Mouse (Mus musculus): Measurements from ENCODE around the gene Gm45785.
"Not testable (repeated sequence)": the region's sequence is repeated elsewhere in the genome, so short reads cannot be mapped to it uniquely, and the experiment has no call there.

Gene Gm45785

DNA sequence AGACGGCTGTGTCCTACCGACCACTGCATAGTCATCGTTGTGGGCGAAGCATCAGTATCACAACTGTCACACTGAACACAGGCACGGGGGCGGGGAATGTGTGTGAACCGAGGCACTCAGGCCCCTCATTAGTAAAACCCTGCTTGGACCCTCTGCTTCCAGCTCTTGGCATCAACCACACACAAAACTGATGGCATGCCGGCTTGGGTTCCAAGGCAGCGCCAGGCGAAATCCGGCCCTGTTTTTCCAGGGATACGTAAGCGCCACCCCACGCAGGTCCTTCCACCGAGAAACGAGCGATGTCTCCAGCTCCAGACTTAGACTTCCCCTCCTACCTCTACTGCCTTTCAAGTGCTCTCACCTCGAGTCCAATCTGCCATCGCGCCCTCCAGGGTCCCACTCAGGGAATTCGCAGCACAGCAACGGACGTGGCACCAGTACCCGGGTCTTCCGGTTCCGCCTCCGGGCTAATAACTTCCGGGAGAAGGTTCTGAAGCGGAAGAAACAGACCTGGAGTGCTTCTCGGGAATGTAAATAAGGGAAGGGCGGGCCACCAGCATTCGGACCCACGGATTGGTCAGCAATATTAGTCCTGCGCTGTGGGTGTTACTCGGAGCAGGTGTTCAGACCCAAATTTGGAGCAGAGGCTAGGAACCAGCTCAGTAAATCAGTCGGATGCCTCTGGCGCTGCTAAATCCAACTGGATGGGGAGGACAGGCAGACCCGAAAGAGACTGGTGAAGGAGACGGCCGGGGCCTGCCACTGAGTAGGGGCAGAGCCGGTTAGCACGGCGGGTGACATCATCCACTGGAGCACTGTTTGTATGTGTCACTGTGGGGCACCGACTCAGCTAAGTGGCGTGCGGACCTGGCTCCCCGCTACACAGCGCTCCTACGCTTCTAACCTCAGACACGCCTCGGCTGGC lies at the start of gene Gm45785:
Gene Gm45785 (minus strand): TSS at position 472 of the 925 bp plus-strand sequence.
- peak; percentile 75 for DNase-seq (ENCODE audit: low spot score)

DNA sequence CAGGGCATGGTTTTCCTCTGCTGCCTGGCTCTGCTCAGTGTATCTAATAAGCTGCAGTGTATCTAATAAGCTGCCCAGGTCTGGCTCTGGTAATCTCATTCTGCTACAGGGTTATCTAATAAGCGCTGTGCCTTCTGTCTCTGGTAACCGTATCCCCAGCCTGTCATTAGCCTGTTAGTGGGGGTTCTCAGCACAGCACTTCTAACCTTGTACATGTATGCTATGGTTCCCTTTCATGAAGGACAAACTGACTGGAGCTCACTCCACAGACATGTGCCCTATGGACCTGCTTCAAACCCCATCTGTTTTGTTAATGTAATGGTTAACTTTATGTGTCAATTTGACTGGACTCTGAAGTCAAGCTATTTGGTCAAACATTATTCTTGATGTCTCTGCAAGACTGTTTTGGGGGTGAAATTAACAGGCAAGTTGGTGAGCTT lies 49.5 kb upstream of the Gm45785 start:
- DNase-seq (ENCODE audit: low spot score): no peak

DNA sequence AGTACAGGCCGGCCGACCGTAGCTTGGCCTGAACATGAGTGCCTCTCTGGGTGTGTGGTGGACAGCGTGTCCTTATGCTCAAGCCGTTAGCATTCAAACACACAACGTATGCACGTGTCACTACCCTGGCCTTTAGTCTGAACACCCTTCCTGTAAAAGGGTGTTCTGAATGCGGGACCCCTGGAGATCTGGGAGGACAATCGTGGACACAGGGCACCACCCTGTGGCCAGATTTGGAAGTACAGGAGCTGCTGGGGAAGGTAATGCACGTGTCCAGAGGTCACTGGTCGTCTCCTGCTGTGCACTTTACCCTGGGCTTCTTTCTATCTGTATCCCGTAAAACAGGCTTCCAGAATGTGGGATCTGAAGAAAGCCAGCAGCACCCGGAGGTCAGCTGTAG lies 47.1 kb upstream of the Gm45785 start:
- peak; percentile 60 for DNase-seq (ENCODE audit: low spot score)

DNA sequence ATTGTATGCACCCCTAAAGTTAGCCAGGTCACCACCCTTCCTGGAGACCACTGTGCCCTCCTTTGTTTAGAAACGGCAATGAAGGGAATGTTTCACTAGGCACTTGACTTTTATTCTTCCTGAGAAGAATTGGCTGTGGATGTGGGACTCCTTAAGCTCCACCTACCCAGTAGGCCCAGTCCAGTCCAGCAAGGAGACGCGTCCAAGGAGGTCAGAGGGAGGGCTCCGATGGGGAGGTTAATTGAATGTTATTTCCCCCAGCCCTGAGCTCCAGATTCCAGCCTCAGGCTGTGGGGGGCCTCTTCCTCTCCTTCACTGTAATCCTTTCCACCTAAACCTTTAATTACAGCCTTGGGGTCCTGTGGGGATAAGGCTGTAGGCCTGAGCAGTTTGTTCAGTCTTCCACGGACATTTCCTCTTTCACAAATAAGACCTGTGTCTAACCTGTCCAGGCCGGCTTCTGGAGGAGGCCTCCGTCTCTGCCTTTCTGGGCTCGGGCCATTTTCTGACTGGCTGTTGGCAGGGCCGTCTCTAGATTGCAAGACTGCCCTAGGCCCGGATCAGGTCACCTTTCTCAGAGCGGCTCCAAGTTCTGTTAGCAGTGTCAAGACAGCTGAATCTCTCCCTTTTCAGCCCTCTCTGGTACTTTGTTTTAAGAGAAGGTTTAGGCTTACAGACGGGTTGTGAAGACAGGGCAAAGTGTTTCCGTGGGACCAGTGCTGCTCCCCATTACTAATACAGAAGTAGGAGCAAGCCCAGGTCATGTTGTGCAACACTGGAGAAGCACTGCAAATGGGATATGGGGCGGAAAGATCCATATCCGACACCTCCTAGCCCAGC lies 46.1 kb upstream of the Gm45785 start:
- no peak for DNase-seq (ENCODE audit: low spot score)

DNA sequence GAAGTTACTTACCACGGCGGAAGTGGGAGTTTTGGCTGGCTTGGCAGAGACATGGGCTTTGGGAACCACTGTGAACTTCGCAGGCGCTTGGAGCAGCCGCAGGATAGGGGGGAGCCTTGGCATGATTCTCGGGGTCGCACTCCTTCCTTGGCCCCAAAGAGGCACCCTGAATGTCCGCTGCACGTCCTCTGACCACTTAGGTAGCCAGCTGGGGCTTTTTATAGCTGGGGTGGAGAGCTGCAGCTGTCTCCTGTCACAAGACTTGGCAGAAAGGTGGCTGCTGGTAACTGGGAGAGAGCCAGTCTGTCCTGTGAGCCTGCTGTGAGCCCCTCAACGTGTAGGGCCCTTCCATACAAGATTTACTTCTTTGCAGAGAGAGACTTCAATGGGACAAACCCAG lies 44.1 kb upstream of the Gm45785 start, which contains the start of gene Cox8b:
Gene Cox8b (minus strand): TSS at position 227 of the 400 bp plus-strand sequence.
- DNase-seq (ENCODE audit: low spot score): no peak

DNA sequence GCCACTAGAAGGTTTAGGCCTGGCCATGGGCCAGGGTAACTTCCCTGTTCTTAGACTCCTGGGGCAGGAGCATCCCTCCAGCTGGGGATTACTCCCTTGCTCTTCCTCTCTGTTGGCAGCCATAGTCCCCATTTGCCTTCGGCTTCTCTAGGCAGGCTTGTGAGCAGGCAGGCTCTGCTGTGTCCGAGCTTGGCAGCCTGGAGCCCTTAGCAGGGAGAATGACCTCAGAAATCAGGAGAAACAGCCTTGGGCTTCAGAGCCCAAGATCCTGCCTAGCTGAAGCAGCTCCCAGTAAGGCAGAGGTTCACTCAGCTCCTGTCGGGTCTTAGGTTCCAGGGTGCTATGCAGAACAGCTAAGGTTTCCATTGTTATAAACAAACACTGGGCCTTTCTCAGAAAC lies 43.0 kb upstream of the Gm45785 start:
- no peak for DNase-seq (ENCODE audit: low spot score)

DNA sequence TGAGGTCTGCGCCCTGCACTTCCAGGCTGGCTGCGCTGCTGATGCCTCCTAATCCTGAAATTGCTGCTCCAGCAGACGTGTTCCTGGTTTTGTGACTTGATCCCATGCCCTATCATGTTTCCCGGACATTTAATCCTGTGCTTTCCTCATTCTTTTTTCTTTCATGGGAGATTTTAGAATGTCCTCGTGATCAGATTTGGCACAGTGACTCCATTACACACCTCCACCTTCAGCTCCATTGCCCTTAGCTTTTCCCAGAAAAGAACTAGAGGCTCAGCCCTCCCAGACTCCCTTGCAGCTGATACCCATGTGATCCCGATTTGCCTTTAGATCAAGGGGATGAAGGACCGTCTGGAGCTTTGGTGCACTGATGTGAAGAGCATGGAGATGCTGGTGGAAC lies 41.7 kb upstream of the Gm45785 start:
- DNase-seq (ENCODE audit: low spot score): no peak

DNA sequence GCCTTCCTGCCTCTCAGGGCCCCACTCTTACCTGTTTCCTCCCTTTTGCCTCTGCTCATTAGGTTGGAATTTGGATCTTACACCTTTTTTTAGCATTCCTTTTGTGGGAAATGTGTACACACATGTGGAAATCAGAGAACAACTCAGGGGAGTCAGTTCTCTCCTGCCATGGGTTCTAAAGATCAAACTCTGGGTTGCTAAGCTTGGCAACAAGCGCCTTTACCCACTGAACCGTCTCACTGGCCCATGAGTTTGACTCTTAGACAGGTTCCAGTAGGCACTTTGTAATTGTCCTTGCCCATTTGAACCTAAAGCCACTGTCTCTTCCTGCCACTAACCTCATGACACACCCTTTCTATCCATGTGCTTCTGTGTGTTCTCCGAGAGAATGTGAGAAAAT lies 38.5 kb upstream of the Gm45785 start:
- no peak for DNase-seq (ENCODE audit: low spot score)

DNA sequence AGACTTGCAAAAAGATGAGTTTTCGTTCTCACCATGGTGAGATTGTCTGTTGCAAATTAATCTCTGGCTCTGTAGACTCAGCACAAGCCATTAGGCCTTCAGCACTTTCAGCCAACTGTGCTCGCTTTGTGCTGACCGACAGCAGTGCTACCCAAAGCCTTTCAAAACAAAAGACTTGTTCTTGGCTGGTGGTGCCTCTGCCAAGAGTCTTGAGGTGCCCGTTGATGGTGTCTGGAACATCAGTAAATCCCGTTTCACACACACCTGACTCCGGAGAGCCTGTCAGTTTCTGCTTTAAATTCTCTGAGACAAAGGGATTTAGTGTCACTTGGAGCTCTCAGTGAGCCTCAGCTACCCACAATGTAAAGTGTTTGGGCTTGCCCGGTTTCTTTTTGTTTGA lies 37.9 kb upstream of the Gm45785 start:
- DNase-seq (ENCODE audit: low spot score): no peak

DNA sequence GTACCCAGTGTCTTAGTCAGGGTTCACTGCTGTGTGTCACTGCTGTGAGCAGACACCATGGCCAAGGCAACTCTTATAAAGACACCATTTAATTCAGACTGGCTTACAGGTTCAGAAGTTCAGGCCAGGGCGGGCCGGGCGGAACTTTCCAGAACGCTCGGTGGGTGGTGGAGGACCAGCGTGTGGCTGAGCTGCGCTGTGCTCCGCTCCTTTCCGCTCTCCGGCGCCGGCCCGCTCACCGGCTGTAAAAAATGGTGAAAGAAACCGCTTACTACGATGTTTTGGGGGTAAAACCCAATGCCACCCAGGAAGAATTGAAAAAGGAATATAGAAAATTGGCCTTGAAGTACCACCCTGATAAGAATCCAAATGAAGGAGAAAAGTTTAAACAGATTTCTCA lies 34.5 kb upstream of the Gm45785 start:
- DNase-seq (ENCODE audit: low spot score): not testable (repeated sequence)

DNA sequence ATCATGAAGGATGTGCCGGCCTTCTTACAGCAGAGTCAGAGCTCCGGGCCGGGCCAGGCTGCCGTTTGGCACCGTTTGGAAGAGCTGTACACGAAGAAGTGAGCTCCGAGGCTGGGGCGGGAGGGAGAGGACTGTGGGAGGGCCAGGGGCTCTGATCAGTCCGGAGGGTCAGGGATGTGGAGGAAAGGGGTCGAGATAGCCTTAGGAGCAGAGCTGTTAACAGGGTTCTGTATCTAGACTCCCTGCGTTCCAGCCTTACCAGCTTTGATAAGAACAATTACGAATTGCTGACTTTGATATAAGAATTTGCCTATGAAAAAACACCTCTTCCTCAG lies 26.3 kb upstream of the Gm45785 start:
- DNase-seq (ENCODE audit: low spot score): no peak

DNA sequence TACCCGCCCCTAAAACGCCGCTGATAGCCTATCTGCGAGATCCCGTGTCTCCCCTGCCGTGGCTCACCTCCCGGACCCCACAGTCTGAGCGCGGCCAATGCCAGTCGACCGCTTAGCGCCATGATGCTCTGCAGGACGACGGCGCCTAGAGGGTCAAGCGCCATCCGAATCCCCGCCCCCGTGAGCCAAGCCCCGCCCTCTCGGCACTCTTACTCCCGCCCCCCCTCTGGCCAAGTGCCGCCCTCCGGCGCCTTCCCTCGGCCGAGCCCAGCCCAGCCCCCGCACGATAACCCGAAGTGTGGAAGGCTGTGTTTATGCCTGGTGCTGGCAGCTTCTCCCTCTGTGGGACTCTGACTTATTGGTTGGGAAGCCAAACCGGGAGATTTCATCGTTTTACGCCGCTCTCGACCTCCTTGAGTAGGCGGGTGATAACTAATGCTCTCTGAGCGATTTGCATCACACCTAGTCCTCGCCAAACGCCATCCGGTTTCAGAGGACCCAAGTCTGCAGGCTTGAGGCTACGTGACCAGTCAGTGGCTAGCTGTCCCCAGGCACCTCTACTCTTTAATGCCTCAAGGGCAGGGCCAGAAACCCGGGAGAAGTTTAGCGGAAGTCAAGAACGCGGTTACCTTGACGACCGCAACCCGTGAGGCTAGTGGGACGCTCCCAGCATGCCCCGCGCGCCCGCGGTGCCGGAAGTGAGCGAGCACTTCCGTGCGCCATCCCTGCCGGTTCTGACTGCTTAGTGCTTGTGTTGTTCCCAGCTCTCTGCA lies 25.8 kb upstream of the Gm45785 start, which contains the start of the genes Psmd13 and Sirt3:
Gene Psmd13 (plus strand): TSS at position 273 of the 773 bp plus-strand sequence.
Gene Sirt3 (minus strand): TSS at position 614 of the 773 bp plus-strand sequence.
- DNase-seq (ENCODE audit: low spot score): peak; percentile 91

DNA sequence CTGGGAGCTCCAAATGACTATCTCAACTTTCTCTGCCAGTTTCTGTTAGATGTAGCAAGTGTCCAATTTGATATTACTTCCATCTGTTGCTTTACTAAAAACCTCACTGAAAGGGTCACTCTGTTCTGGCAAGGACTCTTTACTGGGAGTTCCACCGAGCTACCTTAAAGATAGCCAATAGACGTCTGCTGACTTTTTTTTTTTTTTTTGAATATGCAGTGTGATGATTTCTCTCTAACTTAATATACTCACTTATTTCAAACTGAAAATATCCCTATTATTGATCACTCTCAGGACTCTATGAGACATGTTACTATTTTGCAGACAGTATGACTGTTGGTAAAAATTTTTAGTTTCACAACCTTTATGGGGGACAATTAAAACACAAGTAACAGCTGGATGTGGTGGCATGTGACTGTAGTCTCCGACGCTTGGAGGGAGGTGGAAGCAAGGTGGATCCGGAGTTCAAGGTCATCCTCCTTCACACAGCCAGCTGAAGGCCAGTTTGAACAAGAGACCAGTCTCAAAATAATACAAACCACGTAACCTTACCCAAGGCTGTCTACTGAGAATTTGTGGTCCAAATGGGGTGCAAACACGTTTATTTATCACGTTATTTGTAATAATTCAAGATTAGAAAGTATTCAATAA lies 24.9 kb upstream of the Gm45785 start:
- DNase-seq (ENCODE audit: low spot score): no peak

DNA sequence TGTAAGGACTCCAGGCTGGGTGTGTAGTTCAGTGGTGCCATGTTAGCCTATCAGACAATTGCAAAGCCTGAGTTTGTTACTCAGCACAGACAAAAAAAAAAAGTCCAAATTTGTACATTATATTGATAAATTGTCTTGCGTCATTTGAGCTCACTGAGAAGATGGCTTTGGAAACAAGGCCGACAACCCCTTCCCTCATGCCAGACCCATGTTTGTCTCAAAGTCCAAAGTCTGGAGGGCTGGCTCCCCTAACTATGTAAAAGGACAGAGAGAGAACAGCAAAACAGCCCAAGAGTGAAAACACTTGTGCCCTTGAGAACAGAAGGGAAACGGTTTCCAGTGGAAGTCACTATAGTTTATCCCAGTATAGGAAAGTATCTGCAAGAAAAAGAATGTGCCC lies 24.3 kb upstream of the Gm45785 start:
- DNase-seq (ENCODE audit: low spot score): no peak

DNA sequence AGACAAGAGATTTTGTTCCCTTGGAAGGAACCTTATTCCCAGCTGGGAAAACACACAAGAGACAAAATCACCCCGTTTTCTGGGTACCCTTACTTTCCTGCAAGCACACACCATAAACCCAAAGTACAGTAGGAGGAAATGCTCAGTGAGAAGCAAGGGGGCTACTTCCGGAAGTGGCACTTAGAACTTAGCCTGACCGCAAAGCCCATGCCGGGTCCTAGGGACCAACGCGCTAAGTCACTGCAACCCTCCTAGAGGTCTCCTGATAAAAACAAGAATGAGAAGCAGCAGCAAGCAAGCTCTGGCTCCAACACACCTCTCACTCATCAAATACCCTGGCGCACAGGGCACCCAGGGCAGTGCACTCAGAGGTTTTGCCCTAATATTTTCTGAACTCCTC lies 23.2 kb upstream of the Gm45785 start:
- DNase-seq (ENCODE audit: low spot score): no peak

DNA sequence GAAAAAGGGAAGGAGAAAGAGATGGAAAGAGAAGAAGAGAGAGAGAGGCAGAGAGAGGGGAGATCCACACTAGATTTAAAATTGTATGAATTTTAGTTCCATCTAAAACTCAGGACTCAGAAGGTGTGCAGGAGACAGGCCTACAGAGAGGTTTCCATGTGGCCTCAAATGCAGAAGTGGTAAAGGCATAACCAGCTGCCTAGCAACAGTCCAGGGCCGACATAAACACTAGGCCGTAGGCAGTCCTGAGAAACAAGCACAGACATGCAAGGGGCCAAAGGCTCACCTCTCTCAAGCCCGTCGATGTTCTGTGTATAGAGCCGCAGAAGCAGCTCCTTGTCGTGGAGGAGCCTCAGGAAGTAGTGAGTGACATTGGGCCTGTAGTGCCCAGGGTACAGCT lies 21.2 kb upstream of the Gm45785 start:
- no peak for DNase-seq (ENCODE audit: low spot score)

DNA sequence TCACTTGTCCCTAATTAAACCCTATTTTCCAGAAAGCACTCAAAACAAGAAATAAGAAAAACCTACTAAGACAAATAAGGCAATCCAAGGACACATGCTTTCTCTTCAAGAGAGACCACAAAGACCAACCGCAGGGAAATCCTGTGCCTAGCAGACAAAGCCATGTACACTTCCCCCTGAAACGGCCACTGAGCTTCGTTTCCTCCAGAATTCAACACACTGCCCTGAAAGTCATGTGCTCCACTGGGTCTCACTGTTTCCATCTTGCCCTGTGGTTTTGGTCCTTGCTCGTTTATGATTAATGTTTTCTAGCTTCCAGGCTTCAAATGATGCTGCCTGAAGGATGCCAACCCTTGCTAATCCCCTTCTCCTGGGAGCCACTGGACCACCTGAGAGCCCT lies 18.1 kb upstream of the Gm45785 start:
- DNase-seq (ENCODE audit: low spot score): no peak

DNA sequence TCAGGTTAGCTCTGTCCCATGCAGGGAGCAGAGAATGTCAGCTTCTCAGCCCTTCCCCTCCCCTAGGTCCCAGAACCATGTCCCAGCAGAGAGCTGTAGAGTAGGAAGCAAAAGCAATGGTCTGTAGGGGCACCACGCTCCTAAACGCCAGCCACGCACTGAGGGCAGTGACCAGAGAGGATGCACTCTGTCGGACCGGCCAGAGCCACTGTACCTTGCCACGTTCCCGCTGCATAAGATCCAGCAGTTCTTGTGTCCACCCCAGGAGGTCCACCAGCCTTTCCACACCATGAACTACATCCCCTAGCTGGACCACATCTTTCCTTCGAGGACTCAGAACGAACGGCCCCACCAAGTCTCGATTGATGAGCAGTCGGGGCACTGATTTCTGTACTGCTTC lies 8.6 kb upstream of the Gm45785 start:
- no peak for DNase-seq (ENCODE audit: low spot score)

DNA sequence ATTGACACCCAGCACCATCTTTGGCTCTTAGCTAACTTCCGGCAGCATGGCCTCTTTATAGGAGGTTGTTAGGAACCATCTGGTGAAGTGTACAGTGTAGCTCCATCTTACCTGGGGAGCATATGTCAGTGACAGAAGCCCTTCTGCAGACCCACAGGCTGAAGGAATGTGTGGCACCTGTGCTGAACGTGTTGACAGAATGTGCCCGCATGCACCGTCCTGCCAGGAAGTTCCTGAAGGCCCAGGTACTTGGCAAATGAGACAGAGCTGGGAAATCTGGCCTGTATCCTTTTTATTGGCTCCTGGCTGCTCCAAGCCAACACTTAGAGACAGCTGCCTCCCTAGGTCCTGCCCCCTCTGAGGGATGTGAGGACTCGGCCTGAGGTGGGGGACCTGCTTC lies 4.6 kb upstream of the Gm45785 start:
- DNase-seq (ENCODE audit: low spot score): no peak

DNA sequence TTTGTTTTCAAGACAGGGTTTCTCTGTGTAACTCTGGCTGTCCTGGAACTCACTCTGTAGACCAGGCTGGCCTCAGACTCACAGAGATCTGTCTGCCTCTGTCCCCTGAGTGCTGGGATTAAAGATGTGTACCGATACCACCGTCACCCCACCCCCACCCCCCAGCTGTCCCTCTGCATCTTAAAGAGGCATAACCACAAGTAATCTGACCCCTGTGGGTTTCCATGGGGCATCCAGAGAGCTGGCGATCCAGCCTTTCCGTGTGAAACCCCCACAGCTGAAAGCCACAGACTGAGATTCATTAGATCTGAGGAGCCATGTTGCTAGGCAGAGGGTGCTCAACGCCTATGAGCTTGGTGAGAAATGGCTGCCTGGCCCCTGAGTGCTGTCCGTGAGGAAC lies 3.9 kb upstream of the Gm45785 start:
- DNase-seq (ENCODE audit: low spot score): no peak

DNA sequence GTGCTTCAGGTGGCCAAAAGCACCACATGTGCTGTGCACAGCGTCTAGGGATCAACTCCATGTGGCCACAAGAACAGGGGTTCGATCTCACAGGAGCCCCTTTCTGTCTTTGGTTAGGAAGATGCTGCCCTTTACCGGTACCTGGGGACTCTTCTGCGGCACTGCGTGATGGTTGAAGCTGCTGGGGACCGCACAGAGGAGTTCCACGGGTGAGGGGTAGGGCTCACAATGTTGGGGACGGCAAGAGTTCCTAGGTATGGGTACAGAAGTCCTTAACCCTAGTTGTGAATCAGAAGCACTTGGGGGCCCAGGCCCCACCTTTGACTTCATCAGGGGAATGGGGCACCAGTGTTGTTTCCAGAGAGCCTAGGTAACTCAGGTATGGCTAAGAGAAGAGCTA lies 2.6 kb upstream of the Gm45785 start:
- DNase-seq (ENCODE audit: low spot score): no peak
